Mouse (Mus musculus): Measurements from ENCODE around the gene Gal. TPM values are rescaled to one million over a fixed set of nuclear protein-coding genes. Genes with fewer than 3 reads are reported as not detected.

Gene Gal
- 0.46 and 0.62 TPM in 2 replicates for polyA plus RNA-seq (2015; fragmentation: Nextera tagmentation; extraction: Ambion mirVana)

- 0 out of 2 replicates have a peak, but pooled peaks have one; percentile 69 for ATAC-seq (ENCODE audit: low FRiP score, low TSS enrichment)
- 1% methylated on average over 37 of the region's 37 CpGs for WGBS
- Histone ChIP-seq H3K36me3 (ENCODE audit: insufficient read depth, low read length) (no peaks in the 10 kb centered on the region), H3K9ac (replicated peaks; ENCODE audit: low read length) (no peak within 1 kb of the TSS), H3K9me3 (ENCODE audit: low read length) (no peaks in the 10 kb centered on the region), H3K27me3 (ENCODE audit: insufficient read depth, low read length) (peaks cover 27% of the 10 kb centered on the region), H3K4me1 (ENCODE audit: insufficient read depth, low read length) (peaks cover 8% of the 10 kb centered on the region), H3K4me3 (ENCODE audit: low read length) (peak within 1 kb of the TSS; percentile 38), H3K27ac (ENCODE audit: low read length) (no peak within 1 kb of the TSS), H3K4me2 (replicated peaks; ENCODE audit: low read depth, low read length) (peak within 1 kb of the TSS; percentile 64)
Measured at GRCm38 (mm10) chr19:3414268-3414733, at the start of gene Gal. Gene Gal, minus strand, starts transcription at chr19:3414544.

- Histone ChIP-seq H3K4me3 (ENCODE audit: low read length) (no peak overlapping the region), H3K27me3 (ENCODE audit: insufficient read depth, low read length) (no peaks in the 10 kb centered on the region), H3K27ac (ENCODE audit: low read length) (no peak overlapping the region), H3K9ac (replicated peaks; ENCODE audit: low read length) (no peak overlapping the region), H3K4me1 (ENCODE audit: insufficient read depth, low read length) (no peaks in the 10 kb centered on the region), H3K9me3 (ENCODE audit: low read length) (no peaks in the 10 kb centered on the region), H3K36me3 (ENCODE audit: insufficient read depth, low read length) (peaks cover 95% of the 10 kb centered on the region), H3K4me2 (replicated peaks; ENCODE audit: low read depth, low read length) (no peak overlapping the region)
- no peak for ATAC-seq (ENCODE audit: low FRiP score, low TSS enrichment)
- 92% methylated on average over 3 of the region's 3 CpGs for WGBS
Measured at GRCm38 (mm10) chr19:3459986-3460385, 45.6 kb upstream of the Gal start.

GRCm38 (mm10) chr19:3458331-3459099 lies 44.2 kb upstream of the Gal start:
- H3K9ac ChIP-seq (replicated peaks; ENCODE audit: low read length), result no peak overlapping the region
- H3K4me2 ChIP-seq (replicated peaks; ENCODE audit: low read depth, low read length), result no peak overlapping the region
- H3K27ac ChIP-seq (ENCODE audit: low read length), result no peak overlapping the region
- no peaks in the 10 kb centered on the region for H3K27me3 ChIP-seq (ENCODE audit: insufficient read depth, low read length)
- ATAC-seq (ENCODE audit: low FRiP score, low TSS enrichment), result no peak
- H3K4me1 ChIP-seq (ENCODE audit: insufficient read depth, low read length), result no peaks in the 10 kb centered on the region
- 84% methylated on average over 6 of the region's 6 CpGs for WGBS
- no peaks in the 10 kb centered on the region for H3K9me3 ChIP-seq (ENCODE audit: low read length)
- H3K36me3 ChIP-seq (ENCODE audit: insufficient read depth, low read length), result peaks cover 90% of the 10 kb centered on the region
- no peak overlapping the region for H3K4me3 ChIP-seq (ENCODE audit: low read length)

- 96% methylated on average over 4 of the region's 4 CpGs for WGBS
- Histone ChIP-seq H3K4me2 (replicated peaks; ENCODE audit: low read depth, low read length) (no peak overlapping the region), H3K27ac (ENCODE audit: low read length) (no peak overlapping the region), H3K4me3 (ENCODE audit: low read length) (no peak overlapping the region), H3K36me3 (ENCODE audit: insufficient read depth, low read length) (peaks cover 88% of the 10 kb centered on the region), H3K9ac (replicated peaks; ENCODE audit: low read length) (no peak overlapping the region), H3K9me3 (ENCODE audit: low read length) (no peaks in the 10 kb centered on the region), H3K4me1 (ENCODE audit: insufficient read depth, low read length) (no peaks in the 10 kb centered on the region), H3K27me3 (ENCODE audit: insufficient read depth, low read length) (no peaks in the 10 kb centered on the region)
- no peak for ATAC-seq (ENCODE audit: low FRiP score, low TSS enrichment)
Measured at GRCm38 (mm10) chr19:3457700-3458099, 43.4 kb upstream of the Gal start.

- ATAC-seq (ENCODE audit: low FRiP score, low TSS enrichment), result peak; percentile 64; the same call in 1 of the 2 replicates
- WGBS, result 51% methylated on average over 6 of the region's 6 CpGs
Measured at GRCm38 (mm10) chr19:3451649-3452048, 37.3 kb upstream of the Gal start.

GRCm38 (mm10) chr19:3451170-3451569 lies 36.8 kb upstream of the Gal start:
- 26% methylated on average over 6 of the region's 6 CpGs for WGBS
- no peak overlapping the region for H3K27ac ChIP-seq (ENCODE audit: low read length)
- ATAC-seq (ENCODE audit: low FRiP score, low TSS enrichment), result peak; percentile 50
- no peaks in the 10 kb centered on the region for H3K4me1 ChIP-seq (ENCODE audit: insufficient read depth, low read length)
- H3K4me3 ChIP-seq (ENCODE audit: low read length), result no peak overlapping the region
- no peaks in the 10 kb centered on the region for H3K27me3 ChIP-seq (ENCODE audit: insufficient read depth, low read length)
- no peak overlapping the region for H3K9ac ChIP-seq (replicated peaks; ENCODE audit: low read length)
- H3K4me2 ChIP-seq (replicated peaks; ENCODE audit: low read depth, low read length), result no peak overlapping the region
- no peaks in the 10 kb centered on the region; the same call in 1 of the 2 replicates for H3K9me3 ChIP-seq (ENCODE audit: low read length)
- H3K36me3 ChIP-seq (ENCODE audit: insufficient read depth, low read length), result peaks cover 27% of the 10 kb centered on the region

More at GRCm38 (mm10) chr19:3451649-3452048, 37.3 kb upstream of the Gal start:
- Histone ChIP-seq H3K27ac (ENCODE audit: low read length) (no peak overlapping the region), H3K4me2 (replicated peaks; ENCODE audit: low read depth, low read length) (no peak overlapping the region), H3K9me3 (ENCODE audit: low read length) (no peaks in the 10 kb centered on the region; the same call in 1 of the 2 replicates), H3K27me3 (ENCODE audit: insufficient read depth, low read length) (no peaks in the 10 kb centered on the region), H3K9ac (replicated peaks; ENCODE audit: low read length) (no peak overlapping the region), H3K4me3 (ENCODE audit: low read length) (no peak overlapping the region), H3K36me3 (ENCODE audit: insufficient read depth, low read length) (peaks cover 29% of the 10 kb centered on the region), H3K4me1 (ENCODE audit: insufficient read depth, low read length) (no peaks in the 10 kb centered on the region)

GRCm38 (mm10) chr19:3450714-3451113 lies 36.4 kb upstream of the Gal start:
- no peaks in the 10 kb centered on the region; the same call in 1 of the 2 replicates for H3K9me3 ChIP-seq (ENCODE audit: low read length)
- 82% methylated on average over 3 of the region's 3 CpGs for WGBS
- ATAC-seq (ENCODE audit: low FRiP score, low TSS enrichment), result no peak

GRCm38 (mm10) chr19:3449248-3449647 lies 34.9 kb upstream of the Gal start:
- ATAC-seq (ENCODE audit: low FRiP score, low TSS enrichment), result no peak
- Histone ChIP-seq H3K36me3 (ENCODE audit: insufficient read depth, low read length) (peaks cover 9% of the 10 kb centered on the region; the same call in 1 of the 2 replicates), H3K4me3 (ENCODE audit: low read length) (no peak overlapping the region), H3K27me3 (ENCODE audit: insufficient read depth, low read length) (no peaks in the 10 kb centered on the region), H3K9me3 (ENCODE audit: low read length) (no peaks in the 10 kb centered on the region; the same call in 1 of the 2 replicates), H3K27ac (ENCODE audit: low read length) (no peak overlapping the region), H3K4me1 (ENCODE audit: insufficient read depth, low read length) (no peaks in the 10 kb centered on the region), H3K9ac (replicated peaks; ENCODE audit: low read length) (no peak overlapping the region), H3K4me2 (replicated peaks; ENCODE audit: low read depth, low read length) (no peak overlapping the region)
- WGBS, result 68% methylated on average over 3 of the region's 3 CpGs

More at GRCm38 (mm10) chr19:3450714-3451113, 36.4 kb upstream of the Gal start:
- Histone ChIP-seq H3K4me3 (ENCODE audit: low read length) (no peak overlapping the region), H3K4me1 (ENCODE audit: insufficient read depth, low read length) (no peaks in the 10 kb centered on the region), H3K9ac (replicated peaks; ENCODE audit: low read length) (no peak overlapping the region), H3K27ac (ENCODE audit: low read length) (no peak overlapping the region), H3K4me2 (replicated peaks; ENCODE audit: low read depth, low read length) (no peak overlapping the region), H3K27me3 (ENCODE audit: insufficient read depth, low read length) (no peaks in the 10 kb centered on the region), H3K36me3 (ENCODE audit: insufficient read depth, low read length) (peaks cover 23% of the 10 kb centered on the region)

GRCm38 (mm10) chr19:3447348-3447747 lies 33.0 kb upstream of the Gal start:
- no peak overlapping the region for H3K4me3 ChIP-seq (ENCODE audit: low read length)
- no peak overlapping the region for H3K27ac ChIP-seq (ENCODE audit: low read length)
- no peaks in the 10 kb centered on the region for H3K27me3 ChIP-seq (ENCODE audit: insufficient read depth, low read length)
- H3K4me2 ChIP-seq (replicated peaks; ENCODE audit: low read depth, low read length), result no peak overlapping the region
- no peaks in the 10 kb centered on the region; the same call in 1 of the 2 replicates for H3K9me3 ChIP-seq (ENCODE audit: low read length)
- WGBS, result 81% methylated on average over 3 of the region's 3 CpGs
- H3K36me3 ChIP-seq (ENCODE audit: insufficient read depth, low read length), result no peaks in the 10 kb centered on the region
- no peaks in the 10 kb centered on the region for H3K4me1 ChIP-seq (ENCODE audit: insufficient read depth, low read length)
- no peak overlapping the region for H3K9ac ChIP-seq (replicated peaks; ENCODE audit: low read length)
- ATAC-seq (ENCODE audit: low FRiP score, low TSS enrichment), result no peak

- H3K4me3 ChIP-seq (ENCODE audit: low read length), result no peak overlapping the region
- H3K4me2 ChIP-seq (replicated peaks; ENCODE audit: low read depth, low read length), result no peak overlapping the region
- no peaks in the 10 kb centered on the region for H3K36me3 ChIP-seq (ENCODE audit: insufficient read depth, low read length)
- no peak overlapping the region for H3K27ac ChIP-seq (ENCODE audit: low read length)
- no peaks in the 10 kb centered on the region for H3K27me3 ChIP-seq (ENCODE audit: insufficient read depth, low read length)
- no peak for ATAC-seq (ENCODE audit: low FRiP score, low TSS enrichment)
- no peak overlapping the region for H3K9ac ChIP-seq (replicated peaks; ENCODE audit: low read length)
- no peaks in the 10 kb centered on the region for H3K4me1 ChIP-seq (ENCODE audit: insufficient read depth, low read length)
- H3K9me3 ChIP-seq (ENCODE audit: low read length), result no peaks in the 10 kb centered on the region
- WGBS, result 24% methylated on average over 10 of the region's 10 CpGs
Measured at GRCm38 (mm10) chr19:3441092-3441491, 26.7 kb upstream of the Gal start.
